Mouse (Mus musculus) layer of hippocampus, postnatal 25 days (tissue): Measurements from ENCODE around the gene Atp13a2. TPM values are rescaled to one million over a fixed set of nuclear protein-coding genes. Genes with fewer than 3 reads are reported as not detected.

Experiments
- DNase-seq, 2 experiments: peaks; one replicate each; pipeline ENCODE4 v3.0.0; 2022; ENCODE audit warnings: mixed read lengths in 2 of 2, low spot score in 1 of 2; ENCODE audit errors: extremely low spot score in 1 of 2
- total RNA-seq, 2 experiments: library from RNA; stranded (reverse); gene quantifications; 2 replicates each; pipeline ENCODE4 v1.2.3; 2021

Gene Atp13a2
- 100 to 1,000 TPM; 168 to 172 TPM for total RNA-seq

- DNase-seq = peak; percentile 88 to 90
Measured at GRCm38 (mm10) chr4:140986711-140987395, at the start of gene Atp13a2. Atp13a2 (plus strand) TSS chr4:140986873.

- DNase-seq = no peak
Measured at GRCm38 (mm10) chr4:140944356-140944755, 42.3 kb upstream of the Atp13a2 start.

- DNase-seq = no peak
Measured at GRCm38 (mm10) chr4:140944961-140945442, 41.7 kb upstream of the Atp13a2 start.

- no peak for DNase-seq
Measured at GRCm38 (mm10) chr4:140945571-140945970, 41.1 kb upstream of the Atp13a2 start.

GRCm38 (mm10) chr4:140946048-140946447 is 40.6 kb upstream of the Atp13a2 start:
- DNase-seq = no peak

- DNase-seq = no peak
Measured at GRCm38 (mm10) chr4:140946580-140947205, 40.0 kb upstream of the Atp13a2 start.

GRCm38 (mm10) chr4:140947487-140948440 is 38.9 kb upstream of the Atp13a2 start:
- no peak for DNase-seq

- no peak for DNase-seq
Measured at GRCm38 (mm10) chr4:140948481-140948880, 38.2 kb upstream of the Atp13a2 start.

GRCm38 (mm10) chr4:140949052-140949451 is 37.6 kb upstream of the Atp13a2 start:
- no peak for DNase-seq

- no peak for DNase-seq
Measured at GRCm38 (mm10) chr4:140949616-140950015, 37.1 kb upstream of the Atp13a2 start.

GRCm38 (mm10) chr4:140950574-140950973 is 36.1 kb upstream of the Atp13a2 start:
- DNase-seq = no peak

- DNase-seq = no peak
Measured at GRCm38 (mm10) chr4:140951861-140952641, 34.6 kb upstream of the Atp13a2 start.

GRCm38 (mm10) chr4:140957131-140957702 is 29.5 kb upstream of the Atp13a2 start:
- DNase-seq = no peak

GRCm38 (mm10) chr4:140957725-140958124 is 28.9 kb upstream of the Atp13a2 start:
- DNase-seq = peak; percentile 73 to 85

GRCm38 (mm10) chr4:140958319-140958718 is 28.4 kb upstream of the Atp13a2 start:
- no peak for DNase-seq

GRCm38 (mm10) chr4:140959128-140959679 is 27.5 kb upstream of the Atp13a2 start:
- no peak for DNase-seq

GRCm38 (mm10) chr4:140959715-140960479 is 26.8 kb upstream of the Atp13a2 start:
- DNase-seq = no peak

GRCm38 (mm10) chr4:140960781-140961466 is 25.7 kb upstream of the Atp13a2 start, which contains the start of gene Sdhb:
Sdhb (plus strand) TSS chr4:140961203.
- DNase-seq = peak; percentile 82 to 84
